Mouse (Mus musculus) left cerebral cortex, postnatal 36 days (tissue): Measurements from ENCODE around the gene Fam171a2. TPM values are rescaled to one million over a fixed set of nuclear protein-coding genes. Genes with fewer than 3 reads are reported as not detected.

ENCODE experiments used
- DNase-seq, 2 experiments: peaks; one replicate each; pipeline ENCODE4 v3.0.0; 2021 to 2022; ENCODE audit warnings: low spot score in 2 of 2, mixed read lengths in 1 of 2
- intact Hi-C: fragments of 180-260 bp; cut with DNase I; formaldehyde crosslinking; loops from one replicate; pipeline ENCODE4 v1.15.1; 2025
- total RNA-seq, 2 experiments: library from RNA; stranded (reverse); gene quantifications; 2 replicates each; pipeline ENCODE4 v1.2.3; 2021

Fam171a2 gene
- total RNA-seq, 2 experiments from 2014 or later: 116 to 117 TPM

GRCm38 (mm10) chr11:102461764-102462163 is 14.3 kb upstream of the Fam171a2 start:
- no peak for DNase-seq
- intact Hi-C loops: no loop called here

GRCm38 (mm10) chr11:102460541-102460940 is 13.1 kb upstream of the Fam171a2 start:
- intact Hi-C loops: no loop called here
- no peak for DNase-seq

- peak; percentile 32 to 49 for DNase-seq
Measured at GRCm38 (mm10) chr11:102455740-102456396, 8.4 kb upstream of the Fam171a2 start.

GRCm38 (mm10) chr11:102453131-102453530 is 5.6 kb upstream of the Fam171a2 start:
- DNase-seq: no peak
- intact Hi-C loops: no loop called here

More at GRCm38 (mm10) chr11:102455740-102456396, 8.4 kb upstream of the Fam171a2 start:
- intact Hi-C loops: no loop called here

GRCm38 (mm10) chr11:102449043-102450008 is 1.8 kb upstream of the Fam171a2 start:
- DNase-seq: no peak
- intact Hi-C loops: no loop called here

GRCm38 (mm10) chr11:102448327-102448726 is 845 bp upstream of the Fam171a2 start:
- peak; percentile 49 to 59 for DNase-seq
- intact Hi-C loops: no loop called here

GRCm38 (mm10) chr11:102446581-102447461 is 661 bp downstream of the Fam171a2 start:
- peak in 1 of 2 experiments; percentile 50 for DNase-seq
- intact Hi-C loops: no loop called here

GRCm38 (mm10) chr11:102445891-102446361 is 1.6 kb downstream of the Fam171a2 start:
- intact Hi-C loops: no loop called here
- peak in 1 of 2 experiments; percentile 56 for DNase-seq

- intact Hi-C loops: no loop called here
- DNase-seq: peak; percentile 48 to 49
Measured at GRCm38 (mm10) chr11:102445264-102445890, 2.1 kb downstream of the Fam171a2 start.

GRCm38 (mm10) chr11:102444781-102445180 is 2.7 kb downstream of the Fam171a2 start:
- DNase-seq: no peak
- intact Hi-C loops: no loop called here

GRCm38 (mm10) chr11:102444321-102444720 is 3.2 kb downstream of the Fam171a2 start:
- intact Hi-C loops: no loop called here
- DNase-seq: no peak

- intact Hi-C loops: no loop called here
- no peak for DNase-seq
Measured at GRCm38 (mm10) chr11:102443740-102444139, 3.7 kb downstream of the Fam171a2 start.

GRCm38 (mm10) chr11:102442089-102442488 is 5.4 kb downstream of the Fam171a2 start:
- intact Hi-C loops: no loop called here
- DNase-seq: no peak

GRCm38 (mm10) chr11:102441434-102441833 is 6.0 kb downstream of the Fam171a2 start:
- intact Hi-C loops: no loop called here
- no peak for DNase-seq

GRCm38 (mm10) chr11:102440255-102440654 is 7.2 kb downstream of the Fam171a2 start:
- no peak for DNase-seq
- intact Hi-C loops: no loop called here

GRCm38 (mm10) chr11:102439093-102440082 is 8.1 kb downstream of the Fam171a2 start:
- DNase-seq: no peak
- intact Hi-C loops: loop anchor here (5.0 kb wide), 1 partner anchor 42 kb away; no protein-coding TSS in a partner anchor

GRCm38 (mm10) chr11:102438212-102439092 is 9.0 kb downstream of the Fam171a2 start:
- intact Hi-C loops: loop anchor here (5.0 kb wide), 1 partner anchor 41 kb away; no protein-coding TSS in a partner anchor
- DNase-seq: peak; percentile 80 to 85
